Mouse (Mus musculus): Measurements from ENCODE around the gene Smco1. TPM values are rescaled to one million over a fixed set of nuclear protein-coding genes. Genes with fewer than 3 reads are reported as not detected.

Smco1 gene
- polyA plus RNA-seq (2014; fragmentation: Illumina TruSeq; extraction: RNeasy Lipid Tissue Mini Kit (QIAGEN cat#74804); ENCODE audit: low read depth, low replicate concordance), result not detected

GRCm38 (mm10) chr16:32271291-32271690 is at the start of gene Smco1:
TSS of gene Smco1 (plus strand) at chr16:32271468.

DNA sequence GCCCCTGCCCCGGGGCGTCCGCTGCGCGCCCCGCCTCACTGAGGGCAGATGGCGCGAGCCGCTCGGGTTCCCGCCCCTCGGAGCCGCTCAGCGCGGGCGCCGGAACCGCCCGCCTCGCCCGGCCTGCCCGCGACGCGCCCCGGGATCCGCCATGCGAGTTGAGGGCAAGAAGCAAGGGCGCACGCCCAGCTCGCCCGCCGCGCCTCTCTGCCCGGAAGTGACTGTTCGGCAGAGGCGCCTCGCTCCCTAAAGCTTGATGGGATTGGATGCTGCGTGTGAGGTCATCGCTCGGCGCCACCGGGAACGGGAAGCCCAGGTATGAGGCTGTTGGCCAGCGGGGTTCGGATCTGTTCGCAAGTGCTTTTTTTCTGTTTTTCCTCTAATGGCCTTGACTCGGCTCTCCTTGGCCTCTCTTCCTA is 24.3 kb upstream of the Smco1 start, which contains the start of the genes Fbxo45 and Wdr53:
TSS of gene Fbxo45 (minus strand) at position 207 of the 419 bp plus-strand sequence.
TSS of gene Wdr53 (plus strand) at position 276 of the 419 bp plus-strand sequence.

GRCm38 (mm10) chr16:32277308-32278256 is 6.3 kb downstream of the Smco1 start, which contains the start of gene Rnf168:
TSS of gene Rnf168 (plus strand) at chr16:32277459.

Other genes with a start within 250 kb of the Smco1 start
- gene Pak2, start 192.1 kb upstream of the Smco1 start, polyA plus RNA-seq (2014; fragmentation: Illumina TruSeq; extraction: RNeasy Lipid Tissue Mini Kit (QIAGEN cat#74804); ENCODE audit: low read depth, low replicate concordance), result 76.3 TPM
- gene Pigx, start 171.7 kb upstream of the Smco1 start, polyA plus RNA-seq (2014; fragmentation: Illumina TruSeq; extraction: RNeasy Lipid Tissue Mini Kit (QIAGEN cat#74804); ENCODE audit: low read depth, low replicate concordance), result 86.6 TPM
- 36.8 TPM for gene Cep19, start 171.7 kb upstream of the Smco1 start, polyA plus RNA-seq (2014; fragmentation: Illumina TruSeq; extraction: RNeasy Lipid Tissue Mini Kit (QIAGEN cat#74804); ENCODE audit: low read depth, low replicate concordance)
- gene Nrros, start 105.9 kb upstream of the Smco1 start, polyA plus RNA-seq (2014; fragmentation: Illumina TruSeq; extraction: RNeasy Lipid Tissue Mini Kit (QIAGEN cat#74804); ENCODE audit: low read depth, low replicate concordance), result 0.40 TPM
- gene Bex6, start 91.6 kb upstream of the Smco1 start, polyA plus RNA-seq (2014; fragmentation: Illumina TruSeq; extraction: RNeasy Lipid Tissue Mini Kit (QIAGEN cat#74804); ENCODE audit: low read depth, low replicate concordance), result not detected
- gene Fbxo45, start 24.3 kb upstream of the Smco1 start, polyA plus RNA-seq (2014; fragmentation: Illumina TruSeq; extraction: RNeasy Lipid Tissue Mini Kit (QIAGEN cat#74804); ENCODE audit: low read depth, low replicate concordance), result 17.9 TPM
- 7.8 TPM for gene Wdr53, start 24.2 kb upstream of the Smco1 start, polyA plus RNA-seq (2014; fragmentation: Illumina TruSeq; extraction: RNeasy Lipid Tissue Mini Kit (QIAGEN cat#74804); ENCODE audit: low read depth, low replicate concordance)
- gene Rnf168, start 6.0 kb downstream of the Smco1 start, polyA plus RNA-seq (2014; fragmentation: Illumina TruSeq; extraction: RNeasy Lipid Tissue Mini Kit (QIAGEN cat#74804); ENCODE audit: low read depth, low replicate concordance), result 28.3 TPM
- 40.3 TPM for gene Ubxn7, start 60.8 kb downstream of the Smco1 start, polyA plus RNA-seq (2014; fragmentation: Illumina TruSeq; extraction: RNeasy Lipid Tissue Mini Kit (QIAGEN cat#74804); ENCODE audit: low read depth, low replicate concordance)
- gene Tm4sf19, start 129.0 kb downstream of the Smco1 start, polyA plus RNA-seq (2014; fragmentation: Illumina TruSeq; extraction: RNeasy Lipid Tissue Mini Kit (QIAGEN cat#74804); ENCODE audit: low read depth, low replicate concordance), result not detected
- 42.8 TPM for gene Tctex1d2, start 148.2 kb downstream of the Smco1 start, polyA plus RNA-seq (2014; fragmentation: Illumina TruSeq; extraction: RNeasy Lipid Tissue Mini Kit (QIAGEN cat#74804); ENCODE audit: low read depth, low replicate concordance)
- gene Pcyt1a, start 159.5 kb downstream of the Smco1 start, polyA plus RNA-seq (2014; fragmentation: Illumina TruSeq; extraction: RNeasy Lipid Tissue Mini Kit (QIAGEN cat#74804); ENCODE audit: low read depth, low replicate concordance), result 51.5 TPM
- 2.8 TPM for gene Slc51a, start 216.4 kb downstream of the Smco1 start, polyA plus RNA-seq (2014; fragmentation: Illumina TruSeq; extraction: RNeasy Lipid Tissue Mini Kit (QIAGEN cat#74804); ENCODE audit: low read depth, low replicate concordance)
- gene Zdhhc19, start 224.8 kb downstream of the Smco1 start, polyA plus RNA-seq (2014; fragmentation: Illumina TruSeq; extraction: RNeasy Lipid Tissue Mini Kit (QIAGEN cat#74804); ENCODE audit: low read depth, low replicate concordance), result not detected